7 mouse cellular contexts compared by ENCODE assay signal in genomic region chr2:29802075-29802826, GRCm38 (mm10). TPM values are rescaled to one million over a fixed set of nuclear protein-coding genes. Genes with fewer than 3 reads are reported as not detected.
DNase-seq lines count a peak whose midpoint lies in the region; ATAC-seq lines count a peak whose summit lies in the region.

Gene Slc27a4, plus strand, starts transcription at chr2:29802634.

- peak within 1 kb of the TSS; percentile 87 for H3K4me2 ChIP-seq in embryonic facial prominence, embryonic 11.5 days (ENCODE audit: low read depth, low read length)
- peak within 1 kb of the TSS; percentile 88 for H3K4me2 ChIP-seq in limb, embryonic 11.5 days (ENCODE audit: low read depth, severe bottlenecking)
- H3K4me2 ChIP-seq in midbrain, embryonic 14.5 days (ENCODE audit: low read length), result peak within 1 kb of the TSS; percentile 74

- H3K36me3 ChIP-seq in embryonic facial prominence, embryonic 11.5 days (replicated peaks; ENCODE audit: control insufficient read depth, insufficient read depth, low read depth, low read length), result no peaks in the 10 kb centered on the region
- no peaks in the 10 kb centered on the region for H3K36me3 ChIP-seq in limb, embryonic 11.5 days (ENCODE audit: control insufficient read depth, insufficient read depth, low read length)
- H3K36me3 ChIP-seq in midbrain, embryonic 14.5 days (ENCODE audit: control insufficient read depth, insufficient read depth, low read length), result peaks cover 34% of the 10 kb centered on the region

- peak; percentile 96 for ATAC-seq in embryonic facial prominence, embryonic 11.5 days (replicated peaks; ENCODE audit: insufficient number of reproducible peaks, low FRiP score, low TSS enrichment, low read depth)
- ATAC-seq in granulocyte monocyte progenitor cell, adult 5-6 weeks (replicated peaks; ENCODE audit: poor library complexity, severe bottlenecking), result peak; percentile 98
- peak; percentile 96 for ATAC-seq in limb, embryonic 11.5 days (ENCODE audit: insufficient number of reproducible peaks, low FRiP score, low TSS enrichment, low read depth)
- ATAC-seq in midbrain, embryonic 14.5 days (ENCODE audit: low FRiP score, low TSS enrichment), result peak; percentile 98

- no peaks in the 10 kb centered on the region for H3K27me3 ChIP-seq in embryonic facial prominence, embryonic 11.5 days (ENCODE audit: control insufficient read depth, insufficient read depth, low read length)
- H3K27me3 ChIP-seq in limb, embryonic 11.5 days (ENCODE audit: control insufficient read depth, insufficient read depth, low read length), result no peaks in the 10 kb centered on the region
- H3K27me3 ChIP-seq in midbrain, embryonic 14.5 days (ENCODE audit: control insufficient read depth, insufficient read depth, low read length), result no peaks in the 10 kb centered on the region

- no peaks in the 10 kb centered on the region; the same call in 1 of the 2 replicates for H3K4me1 ChIP-seq in embryonic facial prominence, embryonic 11.5 days (ENCODE audit: control insufficient read depth, insufficient read depth, low read length)
- 0 out of 2 replicates have a peak, but pooled peaks cover 4% of the 10 kb centered on the region for H3K4me1 ChIP-seq in limb, embryonic 11.5 days (ENCODE audit: control insufficient read depth, insufficient read depth, low read length)
- peaks cover 8% of the 10 kb centered on the region for H3K4me1 ChIP-seq in midbrain, embryonic 14.5 days (ENCODE audit: control insufficient read depth, insufficient read depth, low read length)

- DNase-seq in adrenal gland, postnatal 14 days, result peak; percentile 98
- DNase-seq in embryonic facial prominence, embryonic 11.5 days (ENCODE audit: low spot score), result peak; percentile 98
- peak; percentile 97 for DNase-seq in kidney, adult 18-20 months
- DNase-seq in limb, embryonic 11.5 days (ENCODE audit: low spot score), result peak; percentile 98
- DNase-seq in midbrain, embryonic 14.5 days, result peak; percentile 98
- peak; percentile 89 to 98 for DNase-seq in spleen, adult 18-20 months

- H3K27ac ChIP-seq in embryonic facial prominence, embryonic 11.5 days (replicated peaks; ENCODE audit: low read depth, low read length), result 0 out of 2 replicates have a peak within 1 kb of the TSS, but pooled peaks have one; percentile 13
- no peak within 1 kb of the TSS for H3K27ac ChIP-seq in limb, embryonic 11.5 days (replicated peaks; ENCODE audit: low read depth, low read length)
- peak within 1 kb of the TSS; percentile 92 for H3K27ac ChIP-seq in midbrain, embryonic 14.5 days (replicated peaks; ENCODE audit: low read depth, low read length)

- 5% methylated on average over 28 of the region's 28 CpGs for WGBS in embryonic facial prominence, embryonic 11.5 days
- WGBS in limb, embryonic 11.5 days, result 6% methylated on average over 25 of the region's 28 CpGs
- WGBS in midbrain, embryonic 14.5 days, result 5% methylated on average over 27 of the region's 28 CpGs

- no peaks in the 10 kb centered on the region for H3K9me3 ChIP-seq in embryonic facial prominence, embryonic 11.5 days (replicated peaks; ENCODE audit: control insufficient read depth, low read length)
- H3K9me3 ChIP-seq in limb, embryonic 11.5 days (ENCODE audit: control insufficient read depth, low read length), result no peaks in the 10 kb centered on the region
- no peaks in the 10 kb centered on the region for H3K9me3 ChIP-seq in midbrain, embryonic 14.5 days (ENCODE audit: control insufficient read depth, low read length)

- H3K9ac ChIP-seq in embryonic facial prominence, embryonic 11.5 days (replicated peaks; ENCODE audit: low read length), result peak within 1 kb of the TSS; percentile 86
- H3K9ac ChIP-seq in limb, embryonic 11.5 days (ENCODE audit: low read length), result peak within 1 kb of the TSS; percentile 63
- peak within 1 kb of the TSS; percentile 91 for H3K9ac ChIP-seq in midbrain, embryonic 14.5 days (replicated peaks; ENCODE audit: low read length)

- H3K4me3 ChIP-seq in embryonic facial prominence, embryonic 11.5 days (ENCODE audit: low read depth, low read length), result peak within 1 kb of the TSS; percentile 84
- H3K4me3 ChIP-seq in limb, embryonic 11.5 days (ENCODE audit: low read depth, low read length), result peak within 1 kb of the TSS; percentile 81
- peak within 1 kb of the TSS; percentile 88 for H3K4me3 ChIP-seq in midbrain, embryonic 14.5 days (replicated peaks; ENCODE audit: low read depth, low read length)

RNA-seq across cellular contexts. Expression of gene Slc27a4, which starts in this region (rescaled TPM):
- total RNA-seq in adrenal gland, postnatal 14 days (2021), result 30.5 and 32.5 TPM in 2 replicates
- 11.0 and 11.3 TPM in 2 replicates for polyA plus RNA-seq in embryonic facial prominence, embryonic 11.5 days (2014; fragmentation: Nextera tagmentation; extraction: Ambion mirVana)
- total RNA-seq in granulocyte monocyte progenitor cell, adult 5-6 weeks (2014; fragmentation: Nextera tagmentation), result 5.1 and 6.8 TPM in 2 replicates
- 6.3 and 6.6 TPM in 2 replicates for total RNA-seq in granulocyte monocyte progenitor cell, adult 5-6 weeks (2017)
- 9.0 and 11.6 TPM in 2 replicates for polyA plus RNA-seq in limb, embryonic 11.5 days (2014; fragmentation: Nextera tagmentation; extraction: Ambion mirVana)
- 36.1 and 40.0 TPM in 2 replicates for polyA plus RNA-seq in midbrain, embryonic 14.5 days (2014; fragmentation: Nextera tagmentation; extraction: Ambion mirVana)
